Mouse (Mus musculus) layer of hippocampus, adult 9-11 months (tissue): Measurements from ENCODE around the gene Fnip2.
A peak's percentile ranks its signal among the peaks of the same experiment; 100 is the strongest.
"Not testable (repeated sequence)": the region's sequence is repeated elsewhere in the genome, so short reads cannot be mapped to it uniquely, and the experiment has no call there.

Experiments used
- DNase-seq: peaks from one replicate; pipeline ENCODE4 v3.0.0; 2022

The Fnip2 gene

GRCm38 (mm10) chr3:79567703-79568362 is at the start of gene Fnip2:
Fnip2 (minus strand) TSS chr3:79567796.
- peak; percentile 94 for DNase-seq

DNA sequence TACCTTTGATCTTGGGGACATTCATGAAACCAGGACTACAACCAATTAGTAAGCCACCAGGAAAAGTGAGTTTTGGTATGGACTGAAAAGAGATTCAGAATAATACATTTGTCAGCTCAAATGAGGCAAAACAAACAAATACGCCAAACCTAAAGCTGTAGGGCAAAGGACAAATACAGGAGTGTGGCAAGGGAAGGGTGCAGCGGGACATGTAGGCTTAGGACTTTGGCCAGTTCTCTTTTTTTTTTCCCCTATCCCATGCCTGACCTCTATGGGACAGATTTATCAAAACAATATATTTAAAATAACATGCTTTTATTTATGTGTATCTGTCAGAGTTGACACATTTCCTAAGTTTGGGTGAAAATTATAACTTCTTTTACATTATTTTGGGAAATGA is 42.3 kb upstream of the Fnip2 start:
- no peak for DNase-seq

DNA sequence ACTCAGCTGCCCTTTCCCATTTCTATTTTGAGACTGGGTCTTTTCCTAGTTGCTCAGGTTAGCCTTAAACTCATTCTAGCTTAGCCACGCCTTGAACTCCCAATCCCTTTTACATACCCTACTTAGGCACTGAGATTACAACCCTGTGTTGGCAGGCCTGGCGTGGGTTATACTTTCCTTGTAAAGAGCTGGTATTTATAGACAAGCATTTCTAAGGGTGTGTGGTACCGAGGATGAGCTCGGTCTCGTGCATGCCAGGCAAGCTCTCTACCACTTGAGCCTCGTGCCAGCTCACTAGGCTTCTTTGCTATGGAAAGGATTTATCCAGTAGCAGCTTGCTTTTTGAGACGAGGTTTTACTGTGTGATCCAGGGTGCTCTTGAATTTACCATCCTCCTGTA is 27.9 kb upstream of the Fnip2 start:
- DNase-seq: no peak

GRCm38 (mm10) chr3:79591793-79592471 is 24.3 kb upstream of the Fnip2 start:
- DNase-seq: no peak

- peak; percentile 70 for DNase-seq
Observed at GRCm38 (mm10) chr3:79590863-79591792, 23.5 kb upstream of the Fnip2 start, which contains the start of gene Ppid. Ppid (plus strand) TSS chr3:79591342.

DNA sequence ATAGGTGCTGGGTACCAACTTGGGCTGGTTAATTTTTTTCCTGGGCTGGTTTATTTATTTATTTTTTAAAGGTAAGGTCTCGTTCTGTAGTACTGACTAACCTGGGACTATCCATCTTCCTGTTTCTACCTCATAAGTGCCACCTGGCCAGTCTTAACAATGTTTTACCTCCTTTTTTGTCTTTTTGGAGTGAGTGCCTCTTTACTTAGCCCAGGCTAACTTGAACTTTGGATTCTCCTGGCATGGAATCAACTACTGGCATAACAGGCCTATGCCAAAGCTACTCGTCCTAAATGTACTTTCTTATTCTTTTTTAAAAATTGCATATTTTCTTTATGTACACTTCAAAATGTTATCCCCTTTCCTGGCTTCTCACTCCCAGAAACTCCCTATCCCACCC is 22.1 kb upstream of the Fnip2 start:
- DNase-seq: no peak

DNA sequence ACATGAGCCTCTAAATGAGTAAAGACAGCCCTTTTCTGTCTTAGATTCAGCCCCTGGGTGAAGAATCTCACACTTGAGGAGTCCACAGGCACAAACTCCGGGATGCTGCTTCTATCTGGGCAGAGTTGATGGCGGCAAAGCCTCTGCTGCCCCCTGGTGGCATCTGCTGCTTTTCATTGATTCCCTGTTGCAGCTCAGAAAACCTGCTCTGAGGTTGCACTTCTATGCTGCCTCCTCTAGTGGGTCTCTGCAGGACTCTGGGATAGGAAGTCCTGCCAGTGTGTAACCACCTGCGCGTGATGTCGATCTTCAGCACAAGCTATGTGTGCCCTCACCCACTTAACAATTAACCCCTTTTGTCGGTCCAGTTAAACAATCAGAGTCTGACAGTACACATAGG is 19.2 kb upstream of the Fnip2 start:
- peak; percentile 90 for DNase-seq

DNA sequence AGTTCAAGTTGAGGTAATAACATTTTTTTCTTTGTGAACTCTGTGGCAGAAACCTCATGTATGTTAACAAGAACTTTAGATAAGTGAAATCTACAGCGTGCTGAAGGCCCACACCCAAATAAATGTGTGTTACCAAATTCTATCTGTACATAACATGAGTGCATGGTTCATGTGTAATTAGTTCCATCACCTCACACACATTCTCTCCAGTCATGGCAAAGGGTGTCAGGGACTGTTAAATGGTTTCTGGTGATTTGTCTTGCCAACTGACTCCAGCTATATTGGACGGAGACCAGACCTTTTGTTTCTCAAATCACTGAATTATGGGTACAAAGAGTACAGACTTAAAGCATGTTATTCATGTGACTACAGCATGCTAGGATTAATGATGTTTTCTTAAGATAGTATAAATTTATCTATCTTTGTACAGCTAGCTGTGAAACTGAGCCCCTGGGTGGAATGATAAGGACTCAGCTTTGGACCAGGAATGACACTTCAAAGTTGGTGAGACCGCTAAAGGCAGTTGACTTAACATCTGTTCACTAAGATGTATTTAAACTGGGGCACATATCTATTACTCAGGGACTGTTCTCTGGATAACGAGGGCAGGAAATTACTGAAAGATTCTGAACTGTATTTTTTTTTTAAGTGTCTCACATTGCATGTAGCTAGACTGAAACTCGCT is 12.4 kb upstream of the Fnip2 start:
- DNase-seq: no peak

DNA sequence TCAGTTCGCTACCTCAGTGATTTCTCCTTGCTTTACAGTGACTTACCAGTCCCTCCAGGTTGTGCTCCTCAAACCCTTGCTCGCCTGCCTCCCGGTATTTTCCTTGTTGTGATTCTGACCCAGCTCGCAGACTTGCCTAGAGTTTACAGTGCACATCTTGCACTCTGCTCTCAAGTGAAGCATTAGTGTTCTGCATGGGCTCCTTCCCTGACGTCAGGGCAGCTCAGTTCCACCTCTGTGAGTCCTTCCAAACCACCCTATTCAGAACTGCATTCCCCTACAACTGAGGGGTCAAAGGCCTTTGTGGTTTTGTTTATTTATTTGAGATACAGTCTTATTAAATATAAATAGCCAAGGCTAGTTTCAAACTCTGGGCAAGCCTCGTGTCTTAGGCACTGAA is 10.6 kb upstream of the Fnip2 start:
- DNase-seq: no peak

- no peak for DNase-seq
Observed at GRCm38 (mm10) chr3:79577606-79578005, 10.0 kb upstream of the Fnip2 start.

GRCm38 (mm10) chr3:79576865-79577264 is 9.3 kb upstream of the Fnip2 start:
- DNase-seq: no peak

DNA sequence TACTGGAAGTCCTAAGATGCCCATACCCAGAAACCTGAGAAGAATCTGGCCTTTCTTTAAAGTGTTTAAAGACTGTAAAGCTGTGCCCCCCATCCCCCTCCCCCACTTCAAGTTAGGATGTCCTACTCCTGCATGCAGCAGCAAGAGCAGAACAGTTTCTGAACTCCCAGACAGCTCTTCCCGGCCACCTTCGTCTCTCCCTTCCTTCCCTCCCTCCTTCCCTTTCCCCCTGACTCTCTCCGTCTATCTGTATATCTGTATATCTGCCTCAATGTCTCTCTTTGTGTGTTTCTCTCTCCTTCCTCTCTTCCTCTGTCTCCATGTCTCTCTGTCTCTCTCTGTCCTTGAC is 8.8 kb upstream of the Fnip2 start:
- no peak for DNase-seq

GRCm38 (mm10) chr3:79575576-79576467 is 8.2 kb upstream of the Fnip2 start:
- DNase-seq: no peak

- DNase-seq: no peak
Observed at GRCm38 (mm10) chr3:79574336-79574735, 6.7 kb upstream of the Fnip2 start.

DNA sequence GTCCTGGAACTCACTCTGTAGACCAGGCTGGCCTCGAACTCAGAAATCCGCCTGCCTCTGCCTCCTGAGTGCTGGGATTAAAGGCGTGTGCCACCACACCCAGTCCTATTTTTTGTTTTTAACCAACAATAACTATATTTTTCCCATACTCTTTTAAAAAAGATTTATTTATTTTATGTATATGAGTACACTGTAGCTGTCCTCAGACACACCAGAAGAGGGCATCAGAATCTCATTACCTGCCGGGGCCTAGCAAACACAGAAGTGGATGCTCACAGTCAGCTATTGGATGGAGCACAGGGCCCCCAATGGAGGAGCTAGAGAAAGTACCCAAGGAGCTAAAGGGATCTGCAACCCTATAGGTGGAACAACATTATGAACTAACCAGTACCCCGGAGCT is 5.8 kb upstream of the Fnip2 start:
- DNase-seq: not testable (repeated sequence)

DNA sequence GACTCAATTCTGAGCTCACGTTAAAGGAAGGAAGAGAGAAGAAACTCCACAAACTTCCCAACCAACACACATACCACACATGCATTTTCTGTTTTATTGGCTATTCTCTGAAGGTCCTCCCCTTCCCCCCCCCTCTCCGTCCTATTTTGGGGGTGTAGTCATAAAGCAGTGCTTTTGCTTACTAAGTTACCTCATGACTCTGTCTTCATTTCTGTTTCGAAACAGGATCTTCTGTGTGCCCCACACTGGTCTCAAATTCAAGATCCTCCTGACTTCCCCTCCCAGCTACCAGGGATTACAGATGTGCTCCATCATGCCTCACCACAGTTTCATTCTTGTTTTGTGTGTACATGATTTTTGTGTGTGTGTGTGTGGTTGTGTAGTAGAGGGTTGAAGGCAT is 4.8 kb upstream of the Fnip2 start:
- DNase-seq: no peak

DNA sequence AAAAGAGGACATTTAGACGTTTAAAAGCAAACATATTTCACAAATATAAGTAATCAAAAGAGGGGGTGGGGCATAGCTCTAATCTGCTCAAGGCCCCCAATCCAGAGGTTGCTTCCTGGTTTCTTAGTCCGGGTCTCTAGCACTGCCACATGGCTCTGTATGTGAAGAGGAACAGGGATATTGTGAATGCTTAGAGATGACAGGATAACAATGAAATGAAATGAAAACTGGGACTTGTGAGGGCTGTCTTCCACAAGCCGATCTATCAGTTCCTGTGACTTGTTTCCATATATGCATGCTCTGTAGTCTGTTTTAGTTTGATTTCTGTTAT is 1.7 kb upstream of the Fnip2 start:
- no peak for DNase-seq

- no peak for DNase-seq
Observed at GRCm38 (mm10) chr3:79568629-79569350, 1.2 kb upstream of the Fnip2 start.

- DNase-seq: peak; percentile 54
Observed at GRCm38 (mm10) chr3:79566716-79567691, 592 bp downstream of the Fnip2 start.
